Mouse (Mus musculus) small intestine, adult 2 months (tissue): ENCODE measurements at regions not wholly inside any gene's neighbourhood (a gene's known extent, or its start where the extent isn't known, plus 50 kb on each side); places are given as distances from the start of the nearest gene placed in this dataset.

Experiments
- CTCF ChIP-seq: fragments of 200-500 bp; IDR thresholded peaks from 2 replicates; pipeline ENCODE4 v1.5.1; 2012; ENCODE audit warnings: low read depth, mild to moderate bottlenecking, control low read depth, inconsistent platforms, low read length, moderate library complexity, mixed read lengths; ENCODE audit not compliant: insufficient replicate concordance, insufficient read length; ENCODE audit errors: extremely low read depth
- POLR2A ChIP-seq: fragments of 200-500 bp; IDR thresholded peaks from 2 replicates; pipeline ENCODE4 v1.6.1; 2012; ENCODE audit warnings: low read depth, mild to moderate bottlenecking, control low read depth, inconsistent platforms, low read length, moderate library complexity

DNA sequence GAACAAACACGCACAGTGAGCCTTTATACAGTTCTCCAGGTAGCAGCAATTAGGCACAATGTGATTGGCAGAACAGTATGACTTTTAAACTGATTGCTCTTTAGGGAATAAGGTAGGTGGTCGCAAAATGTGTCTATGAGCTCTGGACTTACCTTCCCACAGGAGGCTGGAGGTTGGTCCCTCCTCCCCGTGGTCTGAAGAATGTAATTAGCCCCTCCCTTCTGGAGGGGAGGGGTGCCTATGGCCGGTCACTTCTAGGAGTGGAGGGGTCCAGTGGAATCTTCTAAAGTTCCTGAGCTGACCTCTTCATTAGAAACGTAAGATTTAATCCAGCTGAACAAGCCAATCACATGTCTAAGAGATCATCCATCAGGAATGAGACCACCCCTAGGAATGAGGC, 248.4 kb downstream of the Tmem38b start:
- TF ChIP-seq POLR2A: no peak
- no peak for TF ChIP-seq CTCF
